Mouse (Mus musculus) lung, embryonic 14.5 days (tissue): ENCODE data around the gene Elmo1. TPM values are rescaled to one million over a fixed set of nuclear protein-coding genes. Genes with fewer than 3 reads are reported as not detected.

Experiments used
- ATAC-seq: fragments of 200-750 bp; cut with Nextera tagmentation; 2 replicates; pipeline ENCODE4 v1.8.0; 2017; ENCODE audit warnings: mild to moderate bottlenecking, moderate TSS enrichment, moderate library complexity; ENCODE audit not compliant: insufficient read depth
- DNase-seq: peaks from one replicate; pipeline ENCODE4 v3.0.0-alpha.2; 2015
- H3K27ac ChIP-seq: fragments of 300-500 bp; sonication (generic); 2 replicates; pipeline ENCODE4 v1.5.1; 2014; ENCODE audit warnings: low read depth, mild to moderate bottlenecking, moderate library complexity
- H3K27me3 ChIP-seq: fragments of 300-500 bp; sonication (generic); 2 replicates; pipeline ENCODE4 v1.6.1; 2014; ENCODE audit warnings: low read length, control low read depth; ENCODE audit not compliant: insufficient read depth
- H3K36me3 ChIP-seq: fragments of 300-500 bp; sonication (generic); 2 replicates; pipeline ENCODE4 v1.6.1; 2014; ENCODE audit warnings: control low read depth; ENCODE audit not compliant: insufficient read depth
- H3K4me1 ChIP-seq: fragments of 300-500 bp; sonication (generic); 2 replicates; pipeline ENCODE4 v1.6.1; 2014; ENCODE audit warnings: antibody characterized with exemption, control low read depth; ENCODE audit not compliant: insufficient read depth
- H3K4me2 ChIP-seq: fragments of 300-500 bp; sonication (generic); 2 replicates; pipeline ENCODE4 v1.6.1; 2014; ENCODE audit warnings: mild to moderate bottlenecking
- H3K4me3 ChIP-seq: fragments of 300-500 bp; sonication (generic); 2 replicates; pipeline ENCODE4 v1.5.1; 2014; ENCODE audit warnings: low read depth, low read length
- H3K9ac ChIP-seq: fragments of 300-500 bp; sonication (generic); 2 replicates; pipeline ENCODE4 v1.6.1; 2014
- H3K9me3 ChIP-seq: fragments of 300-500 bp; sonication (generic); 2 replicates; pipeline ENCODE4 v1.6.1; 2016; ENCODE audit warnings: low read depth, low read length, control low read depth
- CTCF ChIP-seq: IDR thresholded peaks from 2 replicates; pipeline ENCODE4 v1.5.1; 2016; ENCODE audit warnings: antibody characterized with exemption, low read depth
- WGBS: fragments of 180-500 bp; shearing (Covaris S2); extraction: QIAGEN DNeasy Blood & Tissue Kit; methylation state at CpG from one replicate; pipeline ENCODE4 v1.1.7; 2014; 5-methylcytosine and 5-hydroxymethylcytosine counted together
- polyA plus RNA-seq: library from polyadenylated mRNA; unstranded; fragments of >200 nt; fragmentation: Nextera tagmentation; extraction: Ambion mirVana; gene quantifications from 2 replicates; pipeline ENCODE4 v1.2.1, GENCODE M21; 2014

Gene Elmo1
- polyA plus RNA-seq, 1 experiment from 2014 or later: 37.8 TPM

GRCm38 (mm10) chr13:20237615-20238014 is 147.2 kb downstream of the Elmo1 start:
- ATAC-seq: no peak
- 68% methylated on average over 5 of the region's 5 CpGs for WGBS

DNA sequence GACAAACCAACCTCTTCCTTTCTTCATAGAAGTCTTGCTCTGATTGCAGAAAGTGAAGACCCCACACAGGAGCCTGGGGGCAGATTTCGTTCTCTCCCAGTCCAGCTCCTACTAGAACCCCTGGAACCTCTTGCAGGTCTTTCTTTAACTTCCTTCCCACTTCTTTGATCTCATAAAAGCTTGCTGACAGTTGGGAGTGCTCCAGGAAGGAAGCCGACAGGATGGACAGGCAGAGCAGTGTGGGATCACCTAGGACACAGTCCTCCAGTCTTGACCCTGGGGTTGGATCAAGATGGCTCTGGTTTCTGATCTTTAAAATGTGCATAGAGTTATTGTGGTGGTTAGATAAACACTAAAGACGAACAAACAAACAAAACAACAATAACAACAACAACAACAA is 147.8 kb downstream of the Elmo1 start:
- H3K27ac ChIP-seq: no peak overlapping the region
- WGBS: 62% methylated on average over 3 of the region's 3 CpGs
- no peak for DNase-seq

More at GRCm38 (mm10) chr13:20237615-20238014, 147.2 kb downstream of the Elmo1 start:
- Histone ChIP-seq H3K27ac (0 out of 2 replicates have a peak overlapping the region, but pooled peaks have one; percentile 18), H3K27me3 (no peaks in the 10 kb centered on the region), H3K4me3 (no peak overlapping the region), H3K36me3 (no peaks in the 10 kb centered on the region), H3K9ac (no peak overlapping the region; the same call in 1 of the 2 replicates), H3K9me3 (no peaks in the 10 kb centered on the region), H3K4me2 (no peak overlapping the region), H3K4me1 (no peaks in the 10 kb centered on the region)
- no peak for DNase-seq
- TF ChIP-seq CTCF: no peak

DNA sequence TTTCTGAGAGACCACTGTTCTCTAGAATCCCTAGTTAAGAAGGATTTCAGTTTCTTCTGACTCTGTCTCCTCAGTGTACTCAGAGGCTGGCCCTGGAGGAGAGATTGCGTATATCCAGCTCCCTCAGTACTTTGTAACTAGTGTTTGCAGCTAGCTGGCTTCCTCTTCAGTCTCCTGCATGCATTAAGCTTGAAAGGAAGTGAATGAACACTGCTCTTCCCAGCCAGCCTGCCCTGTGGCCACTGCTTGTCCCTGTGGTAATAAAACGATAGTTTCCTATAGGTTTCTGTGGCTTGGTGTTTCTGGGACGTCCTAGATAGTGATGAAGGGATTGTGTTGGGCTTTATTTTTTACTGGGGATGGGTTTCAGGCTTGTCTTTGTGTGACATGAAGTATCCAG is 148.3 kb downstream of the Elmo1 start:
- 71% methylated on average over 3 of the region's 3 CpGs for whole genome bisulfite sequencing
- Histone ChIP-seq H3K36me3 (no peaks in the 10 kb centered on the region), H3K9me3 (no peaks in the 10 kb centered on the region), H3K4me2 (no peak overlapping the region), H3K27me3 (no peaks in the 10 kb centered on the region), H3K4me1 (no peaks in the 10 kb centered on the region), H3K27ac (no peak overlapping the region), H3K4me3 (no peak overlapping the region), H3K9ac (no peak overlapping the region)
- no peak for DNase-seq
- no peak for TF ChIP-seq CTCF
- ATAC-seq: no peak

More for the DNA sequence above, 147.8 kb downstream of the Elmo1 start:
- Histone ChIP-seq H3K9ac (no peak overlapping the region), H3K36me3 (no peaks in the 10 kb centered on the region), H3K4me2 (no peak overlapping the region), H3K27me3 (no peaks in the 10 kb centered on the region), H3K4me3 (no peak overlapping the region), H3K4me1 (no peaks in the 10 kb centered on the region), H3K9me3 (no peaks in the 10 kb centered on the region)
- no peak for TF ChIP-seq CTCF
- no peak for ATAC-seq

DNA sequence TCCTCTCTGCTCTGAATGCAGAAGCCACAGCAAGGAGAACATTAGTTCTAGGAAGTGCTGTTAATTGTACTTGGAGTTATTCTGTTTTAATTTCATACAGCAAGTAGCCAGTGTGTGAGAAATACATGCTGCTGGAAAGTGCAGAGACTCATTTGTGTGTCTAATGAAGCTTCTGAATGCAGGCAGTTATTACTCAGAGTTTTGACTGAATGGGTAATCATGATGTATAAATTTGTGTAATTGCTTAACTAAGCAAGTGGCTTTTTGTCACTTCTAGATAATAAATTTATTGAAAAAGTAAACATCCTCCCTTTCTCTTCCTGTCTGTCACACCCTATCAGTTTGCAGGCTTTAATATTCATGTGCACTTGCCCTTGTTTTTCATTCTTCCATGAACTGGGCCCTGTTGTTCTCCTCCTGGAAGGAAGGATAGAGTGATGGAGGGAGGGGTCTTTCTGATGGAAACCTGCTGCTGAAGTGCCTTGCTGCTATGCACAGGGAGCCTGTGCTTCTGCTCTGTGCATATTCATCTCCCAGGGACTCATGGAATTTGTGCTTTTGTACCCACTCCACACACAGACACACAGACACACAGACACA is 159.8 kb downstream of the Elmo1 start:
- Histone ChIP-seq H3K9ac (no peak overlapping the region), H3K36me3 (0 out of 2 replicates have a peak, but pooled peaks cover 4% of the 10 kb centered on the region), H3K27ac (peak overlapping the region; percentile 13; the same call in 1 of the 2 replicates), H3K4me3 (no peak overlapping the region), H3K9me3 (no peaks in the 10 kb centered on the region), H3K4me1 (0 out of 2 replicates have a peak, but pooled peaks cover 4% of the 10 kb centered on the region), H3K27me3 (no peaks in the 10 kb centered on the region), H3K4me2 (no peak overlapping the region)
- ATAC-seq (no peak; the same call in 1 of the 2 replicates), DNase-seq (no peak)
- TF ChIP-seq CTCF: no peak

DNA sequence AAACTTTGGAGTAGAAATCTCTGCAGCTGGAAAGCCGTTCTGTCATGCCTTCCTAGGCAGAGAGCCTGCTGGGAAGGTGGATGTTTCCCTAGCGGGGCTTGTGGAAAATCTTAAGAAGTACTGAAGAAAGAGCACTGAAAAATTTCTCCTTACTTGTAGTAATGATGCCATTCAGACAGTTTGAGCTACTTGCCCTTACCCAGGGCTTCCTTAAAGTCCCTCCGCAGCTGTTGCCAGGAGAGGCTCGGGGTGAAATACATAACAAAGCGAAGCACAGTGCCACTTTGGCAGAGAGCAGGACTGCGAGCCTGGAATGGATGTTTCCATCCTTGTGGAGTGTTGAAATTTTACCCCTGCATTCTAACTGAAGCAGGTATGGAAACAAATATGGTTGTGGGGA is 164.5 kb downstream of the Elmo1 start:
- WGBS: 67% methylated on average over 6 of the region's 6 CpGs
- 0 out of 2 replicates have a peak overlapping the region, but pooled peaks have one; percentile 47 for H3K27ac ChIP-seq

DNA sequence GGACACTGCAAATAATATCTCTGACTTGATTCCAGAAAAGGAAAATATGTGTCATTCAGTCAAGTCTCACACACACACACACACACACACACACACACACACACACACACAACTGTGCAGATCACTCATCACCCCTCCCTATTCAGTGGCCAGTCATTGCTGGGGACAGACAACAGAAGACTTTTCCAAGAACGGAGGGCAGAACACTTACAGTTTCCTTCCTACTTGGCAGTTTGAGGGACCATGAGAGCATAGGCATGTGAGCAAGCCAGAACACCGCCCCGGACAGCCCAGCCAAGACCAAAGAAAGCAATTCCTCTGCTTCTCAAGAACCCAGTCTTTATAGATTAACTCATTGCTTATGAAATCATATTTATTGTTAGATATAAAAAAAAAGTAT is 165.0 kb downstream of the Elmo1 start:
- WGBS: 65% methylated on average over 3 of the region's 3 CpGs
- no peak for ATAC-seq

More for the DNA sequence above, 164.5 kb downstream of the Elmo1 start:
- no peak overlapping the region for H3K9ac ChIP-seq
- no peak overlapping the region for H3K4me3 ChIP-seq
- no peaks in the 10 kb centered on the region for H3K9me3 ChIP-seq
- no peak for TF ChIP-seq CTCF
- ATAC-seq (no peak), DNase-seq (no peak)
- H3K4me1 ChIP-seq: no peaks in the 10 kb centered on the region
- 0 out of 2 replicates have a peak, but pooled peaks cover 4% of the 10 kb centered on the region for H3K36me3 ChIP-seq
- no peak overlapping the region for H3K4me2 ChIP-seq
- H3K27me3 ChIP-seq: no peaks in the 10 kb centered on the region

DNA sequence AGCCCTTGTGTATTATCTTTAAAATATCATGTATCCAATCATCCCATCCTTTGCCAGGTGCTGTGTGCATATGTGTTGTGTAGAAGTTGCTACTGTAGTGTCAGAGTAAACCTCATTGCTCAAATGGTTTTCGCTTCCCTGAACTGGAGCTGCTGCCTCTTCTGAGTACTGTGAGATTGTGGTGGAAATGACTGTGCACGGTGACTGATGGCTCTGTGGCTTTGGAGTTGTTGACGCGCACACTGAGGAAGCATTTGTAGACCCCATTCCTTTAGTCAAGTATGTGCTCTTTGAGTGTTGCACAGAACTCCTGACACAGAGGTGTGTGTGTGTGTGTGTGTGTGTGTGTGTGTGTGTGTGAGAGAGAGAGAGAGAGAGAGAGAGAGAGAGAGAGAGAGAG is 166.2 kb downstream of the Elmo1 start:
- Histone ChIP-seq H3K4me2 (no peak overlapping the region), H3K4me3 (no peak overlapping the region), H3K27ac (no peak overlapping the region), H3K9me3 (no peaks in the 10 kb centered on the region), H3K27me3 (no peaks in the 10 kb centered on the region), H3K36me3 (0 out of 2 replicates have a peak, but pooled peaks cover 4% of the 10 kb centered on the region), H3K4me1 (no peaks in the 10 kb centered on the region), H3K9ac (no peak overlapping the region)
- no peak for DNase-seq
- TF ChIP-seq CTCF: no peak
- WGBS: 85% methylated on average over 4 of the region's 4 CpGs
- ATAC-seq: no peak

More for the DNA sequence above, 165.0 kb downstream of the Elmo1 start:
- Histone ChIP-seq H3K4me1 (no peaks in the 10 kb centered on the region), H3K4me2 (no peak overlapping the region), H3K9me3 (no peaks in the 10 kb centered on the region), H3K4me3 (no peak overlapping the region), H3K36me3 (0 out of 2 replicates have a peak, but pooled peaks cover 4% of the 10 kb centered on the region), H3K27ac (no peak overlapping the region), H3K27me3 (no peaks in the 10 kb centered on the region), H3K9ac (no peak overlapping the region)
- no peak for TF ChIP-seq CTCF
- DNase-seq: no peak
